Mouse (Mus musculus) heart, postnatal 10 days (tissue): ENCODE results near the gene Fibin. TPM values are rescaled to one million over a fixed set of nuclear protein-coding genes. Genes with fewer than 3 reads are reported as not detected.

Experiments
- DNase-seq, 2 experiments: peaks; one replicate each; pipeline ENCODE4 v3.0.0; 2021
- intact Hi-C: fragments of 180-260 bp; cut with DNase I; formaldehyde crosslinking; loops from one replicate; pipeline ENCODE4 v1.15.1; 2025
- total RNA-seq, 2 experiments: library from RNA; stranded (reverse); gene quantifications; 2 replicates each; pipeline ENCODE4 v1.2.3; 2021

Gene Fibin
- total RNA-seq, result 10 to 100 TPM in 1 of 2 experiments, 1 to 10 TPM in 1; 9.9 to 11.5 TPM

DNA sequence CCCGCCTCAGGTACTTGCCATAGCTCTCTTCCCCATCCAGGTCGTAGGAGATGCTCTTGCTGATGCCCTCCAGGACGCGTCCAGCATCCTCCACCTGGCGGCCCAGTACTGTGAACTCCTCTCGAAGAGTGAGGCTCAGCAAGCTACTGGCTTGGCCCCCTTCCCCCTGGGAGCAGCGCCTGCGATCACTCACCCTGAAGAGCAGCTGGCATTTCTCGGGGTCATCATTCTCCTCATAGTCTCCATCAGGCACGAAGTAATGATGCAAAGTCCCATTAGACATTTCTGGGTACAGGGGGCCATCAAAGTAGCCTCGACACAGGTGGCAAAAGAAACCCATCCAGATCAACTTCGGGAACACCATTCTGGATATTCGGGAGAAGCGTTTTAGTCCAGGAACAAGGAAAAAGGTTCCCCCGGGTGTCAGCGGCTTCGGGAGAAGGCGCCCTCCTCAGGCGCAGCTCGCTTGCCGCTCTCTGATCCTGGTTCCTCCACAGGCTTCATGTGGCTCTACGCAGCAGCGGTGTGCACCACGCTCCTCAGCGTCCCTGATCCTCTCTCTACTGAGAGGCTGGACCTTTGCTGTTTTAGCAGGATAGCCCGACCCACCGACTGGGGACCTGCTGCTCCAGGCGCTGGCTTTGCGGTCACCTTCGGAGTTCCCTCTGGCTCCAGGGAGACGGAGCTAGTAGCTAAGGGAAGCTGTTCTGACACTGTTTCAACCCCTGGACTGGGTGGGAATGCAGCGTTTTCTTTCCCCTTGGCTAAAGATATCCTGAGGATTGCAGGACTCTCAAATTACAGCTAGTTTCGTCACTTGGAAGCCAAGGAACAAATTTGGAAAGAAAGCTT is at the start of gene Fibin:
Fibin (minus strand) TSS at position 752 of the 852 bp plus-strand sequence.
- intact Hi-C loops, result no loop called here

DNA sequence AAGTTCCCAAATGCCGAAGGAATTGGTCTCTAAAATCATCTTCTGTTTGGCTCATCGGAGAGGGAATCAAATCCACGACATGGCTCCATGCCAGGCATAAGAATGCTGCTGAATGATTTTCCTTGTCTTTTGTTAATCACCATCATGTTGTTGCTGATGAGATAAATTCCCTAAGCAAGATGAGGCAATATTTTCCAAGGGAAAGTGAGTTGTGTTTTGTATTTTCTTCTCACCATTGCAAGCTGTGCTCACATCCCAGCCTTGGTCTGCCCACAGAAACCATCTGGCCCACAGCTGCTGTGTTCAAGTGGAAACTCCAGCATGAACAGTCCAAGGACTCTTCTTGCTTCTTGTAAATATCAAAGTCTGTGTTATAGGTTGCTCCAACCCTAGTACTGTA is 48.4 kb upstream of the Fibin start:
- intact Hi-C loops, result no loop called here

More for the DNA sequence above, at the start of gene Fibin:
- peak; percentile 60 to 68 for DNase-seq

DNA sequence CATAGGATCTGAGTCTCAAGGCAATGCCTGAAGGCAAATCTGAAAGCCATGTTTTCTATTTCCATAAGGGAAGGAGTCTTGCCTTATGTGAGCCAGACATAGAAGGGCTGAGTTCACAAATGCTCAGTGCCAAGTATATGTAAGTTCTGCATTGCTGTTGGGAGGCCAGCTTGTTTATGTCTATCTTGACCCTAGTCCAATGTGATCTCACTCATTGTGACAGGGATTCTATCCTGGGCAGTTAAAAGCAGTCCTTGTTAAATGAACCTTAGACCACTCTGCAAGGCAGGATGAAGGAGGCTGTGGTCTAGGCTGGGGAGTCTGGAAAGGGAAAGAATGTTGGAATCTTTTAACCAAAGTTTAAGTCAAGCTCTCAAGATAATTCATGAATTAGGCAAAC is 45.8 kb upstream of the Fibin start:
- intact Hi-C loops, result no loop called here

More for the DNA sequence above, 48.4 kb upstream of the Fibin start:
- DNase-seq, result peak; percentile 62 to 66

DNA sequence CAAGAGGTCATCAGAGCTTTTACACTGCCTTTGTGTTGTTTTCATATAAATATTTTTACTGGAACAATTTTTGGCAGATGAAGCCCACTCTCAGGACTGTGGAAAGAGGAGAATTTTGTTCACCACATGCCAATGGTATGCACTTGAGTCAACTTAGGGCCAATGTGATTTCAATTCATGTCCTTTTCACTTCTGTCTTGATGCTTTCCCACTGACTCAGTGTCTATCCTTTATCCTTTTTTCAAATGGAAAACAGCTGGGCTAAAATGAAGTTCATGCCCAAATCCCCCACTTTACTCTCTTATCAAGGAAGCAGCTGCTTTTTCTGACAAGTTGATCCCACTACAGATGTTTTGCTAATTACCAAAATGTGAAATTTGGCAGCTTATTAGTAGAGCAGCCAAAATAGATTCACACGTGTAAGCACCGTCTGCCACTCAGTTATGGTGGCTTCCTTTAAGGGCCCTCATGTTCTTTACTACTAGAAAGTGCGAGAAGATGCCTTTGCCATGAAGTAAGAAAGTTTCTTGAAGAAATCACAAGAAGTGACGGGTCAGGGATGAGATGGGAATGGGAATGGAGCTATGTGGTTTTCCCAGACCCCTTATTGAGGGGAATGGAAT is 29.8 kb upstream of the Fibin start:
- intact Hi-C loops, result no loop called here
- DNase-seq, result peak; percentile 43 to 49

More for the DNA sequence above, 45.8 kb upstream of the Fibin start:
- no peak for DNase-seq

DNA sequence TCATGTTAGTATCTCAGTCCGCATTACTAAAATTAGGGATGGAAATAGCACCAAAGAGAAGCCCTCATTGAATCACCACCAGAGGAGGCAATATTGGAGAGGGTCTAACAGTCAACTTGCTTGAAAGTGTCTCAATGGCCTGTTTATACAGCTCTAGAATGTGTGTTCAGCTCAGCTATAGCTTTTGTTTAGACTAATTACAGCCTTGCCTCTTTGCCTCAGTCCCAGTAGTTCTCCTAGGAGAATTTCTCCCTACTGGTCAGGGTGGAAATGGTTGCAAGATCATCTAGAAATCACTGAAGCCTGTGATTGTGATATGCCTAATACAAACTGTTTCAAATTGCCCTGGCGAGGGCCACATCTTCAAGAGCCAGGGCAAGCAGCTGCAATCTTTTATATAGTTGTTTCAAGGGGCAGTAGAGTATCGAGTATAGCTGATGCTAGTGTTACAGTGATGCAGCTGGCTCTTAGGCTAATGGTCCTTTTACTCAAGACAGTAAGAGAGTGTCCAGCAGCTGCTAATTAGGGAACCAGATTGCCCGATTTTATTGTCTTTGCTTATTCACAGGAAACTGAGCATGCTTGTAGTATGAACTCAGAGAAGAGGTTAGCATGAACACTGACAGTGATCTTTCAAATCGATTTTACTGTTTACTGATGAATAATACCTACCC is 27.9 kb upstream of the Fibin start:
- DNase-seq, result no peak
- intact Hi-C loops, result no loop called here

DNA sequence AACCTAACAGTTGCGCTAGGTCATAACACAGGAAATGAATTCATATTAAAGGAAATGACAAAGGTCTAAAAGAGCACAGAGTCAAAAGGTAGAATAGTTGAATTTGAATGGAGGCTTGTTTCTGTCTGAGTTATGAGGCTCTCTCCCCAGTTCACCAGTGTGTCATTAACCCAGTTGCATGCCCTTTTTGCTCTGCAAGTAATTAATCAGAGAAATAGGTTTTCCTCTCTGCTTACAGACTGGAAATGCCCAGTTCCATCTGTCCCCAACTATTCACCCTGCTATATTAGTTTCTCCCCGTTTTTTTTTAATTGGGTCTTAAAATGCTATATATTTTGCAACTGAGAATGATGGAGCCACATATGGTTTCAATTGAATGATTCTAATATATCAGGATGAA is 16.8 kb upstream of the Fibin start:
- intact Hi-C loops, result no loop called here
- DNase-seq, result no peak

DNA sequence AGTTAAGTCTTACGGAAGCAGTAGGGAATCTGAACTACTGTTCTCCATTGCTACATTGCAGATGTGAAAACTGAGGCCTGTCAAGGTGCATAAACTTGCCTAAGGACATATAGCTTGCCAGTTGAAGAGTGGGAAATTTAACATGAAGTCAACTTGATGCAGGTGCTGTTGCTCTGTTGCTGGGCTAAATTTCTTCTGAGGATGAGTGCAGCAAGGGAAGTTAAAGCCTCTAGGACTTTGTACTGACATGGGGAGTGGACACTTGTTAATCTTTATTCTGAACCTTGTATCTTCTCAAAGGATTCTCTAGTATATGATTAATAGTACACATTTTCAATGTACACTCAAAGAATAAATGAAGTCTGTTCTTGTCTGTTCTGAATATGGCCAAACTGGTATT is 13.7 kb upstream of the Fibin start:
- intact Hi-C loops, result no loop called here
- no peak for DNase-seq

DNA sequence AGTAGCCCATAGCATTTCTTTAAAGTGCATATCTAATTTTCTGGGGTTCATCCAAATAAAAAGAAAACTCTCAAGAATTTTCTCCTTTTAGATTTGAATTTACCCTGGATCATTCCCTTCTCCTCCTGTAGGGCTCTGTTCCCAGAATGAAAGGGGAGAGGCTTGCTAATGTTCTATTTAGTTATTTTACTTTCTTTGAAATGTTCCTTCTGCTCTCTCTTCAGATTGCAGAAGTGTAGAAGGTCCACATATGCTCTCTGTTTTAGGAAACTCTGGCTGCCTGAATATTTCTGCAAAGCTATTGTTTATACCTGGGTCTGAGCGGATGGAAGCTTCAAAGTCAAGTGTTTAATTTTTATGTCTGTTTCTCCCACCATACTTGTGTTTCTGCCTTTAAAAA is 12.5 kb upstream of the Fibin start:
- intact Hi-C loops, result no loop called here
- DNase-seq, result no peak

DNA sequence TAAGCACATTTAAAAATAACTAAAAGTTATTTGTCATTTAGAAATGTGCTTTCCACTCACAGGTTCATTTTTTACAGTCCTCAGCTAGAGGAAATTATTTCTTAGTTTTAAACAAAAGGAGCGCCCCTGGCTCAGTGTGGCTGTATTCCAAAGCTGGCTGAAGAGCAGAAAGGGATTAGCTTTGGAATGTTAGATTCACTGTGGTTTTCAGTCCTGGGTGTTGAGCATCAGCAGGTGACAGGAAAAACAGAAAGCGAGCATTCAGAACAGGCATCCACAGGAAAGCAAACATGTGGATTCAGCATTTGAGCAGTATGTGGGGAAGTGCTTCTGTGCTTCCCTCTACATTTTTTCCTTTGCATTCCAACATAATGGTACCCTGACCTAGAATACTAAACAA is 10.2 kb upstream of the Fibin start:
- intact Hi-C loops, result no loop called here

DNA sequence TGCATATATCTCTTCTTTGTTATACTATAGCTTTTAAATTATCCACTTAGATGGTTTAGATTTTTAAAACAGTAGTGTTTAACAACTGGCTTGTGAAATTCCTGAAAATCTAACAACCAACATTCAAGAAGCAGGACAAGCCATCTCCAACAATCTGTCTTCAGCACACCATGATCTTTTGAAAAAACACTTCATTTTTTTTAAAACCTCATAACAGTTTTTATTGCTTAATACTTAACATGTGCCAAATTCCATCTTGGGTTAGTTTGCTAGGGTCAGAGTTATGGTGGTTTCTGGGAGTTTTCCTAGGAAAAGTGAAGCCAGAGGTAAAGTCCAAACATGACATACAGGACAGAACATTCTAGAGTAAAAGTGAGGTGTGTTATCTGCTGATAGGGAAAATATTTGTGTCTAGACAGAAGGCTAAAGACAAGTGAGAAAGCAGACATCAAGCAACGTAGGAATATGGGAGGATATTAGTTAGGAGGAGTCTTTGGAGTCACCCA is 4.5 kb upstream of the Fibin start:
- DNase-seq, result no peak
- intact Hi-C loops, result no loop called here

More for the DNA sequence above, 10.2 kb upstream of the Fibin start:
- DNase-seq, result no peak

DNA sequence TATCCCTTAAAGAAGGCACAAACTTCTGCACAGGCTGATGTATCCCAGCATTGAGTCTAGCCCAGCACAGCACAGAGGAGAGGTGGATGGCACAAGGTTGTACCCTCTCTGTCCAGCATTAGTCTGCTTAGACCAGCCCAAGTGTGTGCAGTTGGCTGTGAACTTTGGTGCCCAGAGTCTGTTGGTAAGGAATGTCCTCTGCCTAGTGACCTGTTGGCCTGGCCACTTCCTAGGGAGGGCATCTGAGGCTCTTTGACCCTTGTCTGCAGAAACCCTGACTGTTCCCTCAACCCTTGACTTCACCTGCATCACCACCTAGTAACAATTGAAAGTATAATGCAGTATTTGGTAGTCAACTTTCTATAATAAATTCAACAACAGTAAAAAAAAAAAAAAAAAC is 2.4 kb upstream of the Fibin start:
- intact Hi-C loops, result no loop called here
- DNase-seq, result no peak

DNA sequence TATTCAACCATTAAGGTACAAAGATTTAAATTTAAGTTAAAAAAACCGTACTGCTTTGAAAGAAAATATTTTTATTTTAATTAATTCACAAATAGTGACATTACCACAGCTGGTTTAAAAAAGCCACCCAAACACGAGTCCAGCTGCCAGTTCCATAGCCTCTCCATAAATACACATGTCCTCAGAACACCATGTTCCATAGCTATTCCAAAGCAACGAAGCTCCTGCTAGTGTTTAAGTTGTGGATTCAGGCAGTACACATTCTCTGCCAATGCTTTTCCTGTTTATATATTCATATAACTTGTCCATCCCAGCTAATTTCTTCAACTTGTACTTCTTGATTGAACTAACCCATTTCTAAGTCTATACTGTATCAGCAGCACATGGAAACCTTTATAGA is 872 bp upstream of the Fibin start:
- intact Hi-C loops, result no loop called here

DNA sequence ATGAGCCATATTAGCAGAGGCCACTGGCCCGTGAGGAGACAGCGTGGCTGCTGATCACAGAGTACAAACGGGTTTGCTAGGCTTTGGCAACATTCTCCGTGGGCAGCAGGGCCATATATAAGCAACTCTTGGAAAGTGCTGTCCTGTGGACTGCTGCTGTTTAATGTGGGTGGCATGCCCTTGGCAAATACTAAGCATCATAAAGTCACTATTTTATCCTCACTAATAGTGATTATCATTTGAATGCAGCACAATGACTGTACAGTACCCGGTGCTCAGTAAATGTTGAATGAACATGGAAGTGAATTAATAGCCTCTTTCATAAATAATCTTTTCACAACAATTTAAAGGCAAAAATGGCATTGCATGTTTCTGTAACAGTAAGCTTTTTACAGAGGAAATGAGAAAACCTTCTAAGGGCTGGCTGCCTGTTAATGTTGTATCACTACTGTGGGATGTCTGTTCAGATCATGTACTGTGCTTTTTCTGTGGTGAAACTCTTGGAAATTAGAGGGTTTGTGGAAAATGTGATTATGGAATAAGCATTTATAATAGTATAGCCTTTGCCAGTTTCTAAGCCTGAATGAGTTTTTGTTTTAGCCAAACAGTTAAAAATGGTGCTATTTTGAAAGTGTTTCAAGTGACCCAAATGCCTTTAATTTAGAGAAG is 9.5 kb downstream of the Fibin start:
- no peak for DNase-seq
- intact Hi-C loops, result no loop called here

More for the DNA sequence above, 872 bp upstream of the Fibin start:
- DNase-seq, result no peak

DNA sequence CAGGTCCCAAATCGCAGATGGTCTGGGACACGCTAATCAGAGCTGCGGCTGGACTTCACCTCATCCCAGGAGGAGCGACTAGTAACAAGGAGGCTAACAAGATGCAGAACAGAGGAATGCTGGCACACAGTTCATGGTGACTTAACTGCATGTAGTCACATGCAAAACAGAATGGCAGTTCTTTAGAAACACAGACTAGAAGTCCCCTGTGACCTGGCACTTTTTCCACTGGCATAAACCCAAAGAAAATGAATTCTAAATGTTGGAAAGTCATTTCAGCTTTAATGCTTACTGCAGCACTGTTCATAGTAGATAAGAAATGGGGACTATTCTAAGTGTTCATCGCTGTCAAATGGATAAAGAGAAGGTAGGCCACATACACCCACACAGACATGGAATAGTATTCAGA is 11.1 kb downstream of the Fibin start:
- intact Hi-C loops, result no loop called here
- peak in 1 of 2 experiments; percentile 23 for DNase-seq

DNA sequence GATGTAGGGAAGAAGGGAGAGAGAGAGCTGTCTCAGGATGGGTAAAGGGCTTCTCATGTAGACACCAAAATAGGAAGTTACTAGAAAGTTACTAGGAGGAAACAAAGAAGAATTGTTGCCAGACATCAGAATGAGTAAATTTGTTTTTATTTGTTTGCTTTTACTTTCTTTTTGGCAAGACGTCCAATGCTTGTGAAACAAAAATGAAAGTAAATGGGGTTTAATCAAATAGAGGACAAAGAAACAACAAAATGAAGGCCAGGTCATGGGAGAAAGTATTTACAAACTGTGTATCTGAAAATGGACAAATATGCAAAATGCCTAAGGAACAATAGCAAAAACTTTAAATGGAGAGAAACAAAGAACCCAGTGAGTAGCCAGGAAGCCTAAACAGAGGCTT is 11.6 kb downstream of the Fibin start:
- intact Hi-C loops, result no loop called here
- no peak for DNase-seq

DNA sequence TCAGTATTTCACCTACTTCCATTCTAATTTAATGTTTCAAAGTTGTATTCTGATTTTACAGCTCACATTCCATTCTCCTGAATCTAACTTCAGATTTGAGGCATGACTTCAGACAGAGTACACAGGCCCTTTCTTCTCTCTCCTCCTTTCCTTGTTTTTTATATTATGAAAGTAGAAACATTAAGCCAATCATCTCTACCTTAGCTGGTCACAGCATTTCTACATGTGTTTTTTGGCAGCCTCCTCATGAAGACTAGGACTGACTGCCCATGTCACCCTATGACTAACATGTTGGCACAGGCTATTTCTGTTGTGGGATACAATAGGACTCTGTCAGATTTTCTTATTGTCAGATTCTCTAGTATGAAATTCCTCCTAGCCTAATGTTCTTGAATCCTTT is 34.0 kb downstream of the Fibin start:
- no peak for DNase-seq
- intact Hi-C loops, result no loop called here

DNA sequence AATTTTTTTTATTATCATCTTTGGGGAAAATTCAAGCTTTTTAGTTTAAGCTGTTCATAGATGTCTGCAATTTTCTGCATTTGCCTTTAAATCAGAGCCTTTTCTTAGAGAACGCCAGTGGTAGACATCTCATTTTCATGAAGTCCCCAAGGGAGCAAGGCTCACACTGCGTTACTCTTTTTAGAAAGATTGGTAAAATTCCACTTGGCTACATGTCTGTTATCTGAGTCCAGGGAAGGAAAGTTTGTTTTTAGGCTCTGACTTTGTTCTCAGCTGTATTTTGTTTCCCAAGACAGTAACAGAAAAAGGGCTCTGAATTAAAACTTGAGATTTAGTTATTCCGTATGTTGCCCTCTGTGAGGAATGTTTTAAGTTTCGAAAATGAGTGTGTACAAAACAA is 43.0 kb downstream of the Fibin start:
- intact Hi-C loops, result no loop called here
- DNase-seq, result peak; percentile 21 to 29

DNA sequence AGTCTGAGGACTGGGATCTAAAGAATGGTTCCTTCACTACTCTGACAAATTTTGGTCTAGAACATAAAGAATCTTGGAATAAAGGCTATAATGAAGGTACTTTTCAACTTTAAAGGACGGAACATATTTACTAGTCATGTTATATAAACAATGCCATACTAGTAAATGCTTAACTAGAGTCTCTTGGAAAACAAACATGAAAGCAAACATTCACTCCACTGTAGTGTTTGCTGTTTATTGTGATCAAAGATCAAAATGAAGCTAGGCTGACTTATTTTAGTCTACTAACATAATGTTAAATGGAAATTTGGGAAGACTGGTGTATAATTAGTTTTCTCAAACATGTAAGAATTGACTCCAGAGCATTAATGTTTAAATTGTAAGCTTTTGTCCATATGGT is 43.7 kb downstream of the Fibin start:
- intact Hi-C loops, result no loop called here
- no peak for DNase-seq

DNA sequence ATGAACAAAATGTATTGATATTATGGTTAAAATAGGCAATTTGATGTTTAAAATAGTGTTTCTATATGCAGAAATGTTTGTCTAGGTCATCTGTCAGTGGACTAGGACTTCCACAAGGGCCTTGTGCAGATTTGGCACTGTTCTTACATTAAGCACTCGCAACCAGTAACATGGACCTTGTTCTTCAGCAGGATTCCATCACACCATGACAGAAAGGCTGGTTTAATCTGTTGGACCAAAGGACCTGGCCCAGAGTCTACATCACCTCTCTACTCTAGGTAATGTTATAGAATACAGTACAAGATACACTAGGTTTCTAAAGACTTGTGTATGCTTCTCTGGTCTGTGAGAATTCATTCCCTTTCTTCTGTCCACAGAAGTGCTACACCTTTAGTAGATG is 44.3 kb downstream of the Fibin start:
- intact Hi-C loops, result no loop called here

DNA sequence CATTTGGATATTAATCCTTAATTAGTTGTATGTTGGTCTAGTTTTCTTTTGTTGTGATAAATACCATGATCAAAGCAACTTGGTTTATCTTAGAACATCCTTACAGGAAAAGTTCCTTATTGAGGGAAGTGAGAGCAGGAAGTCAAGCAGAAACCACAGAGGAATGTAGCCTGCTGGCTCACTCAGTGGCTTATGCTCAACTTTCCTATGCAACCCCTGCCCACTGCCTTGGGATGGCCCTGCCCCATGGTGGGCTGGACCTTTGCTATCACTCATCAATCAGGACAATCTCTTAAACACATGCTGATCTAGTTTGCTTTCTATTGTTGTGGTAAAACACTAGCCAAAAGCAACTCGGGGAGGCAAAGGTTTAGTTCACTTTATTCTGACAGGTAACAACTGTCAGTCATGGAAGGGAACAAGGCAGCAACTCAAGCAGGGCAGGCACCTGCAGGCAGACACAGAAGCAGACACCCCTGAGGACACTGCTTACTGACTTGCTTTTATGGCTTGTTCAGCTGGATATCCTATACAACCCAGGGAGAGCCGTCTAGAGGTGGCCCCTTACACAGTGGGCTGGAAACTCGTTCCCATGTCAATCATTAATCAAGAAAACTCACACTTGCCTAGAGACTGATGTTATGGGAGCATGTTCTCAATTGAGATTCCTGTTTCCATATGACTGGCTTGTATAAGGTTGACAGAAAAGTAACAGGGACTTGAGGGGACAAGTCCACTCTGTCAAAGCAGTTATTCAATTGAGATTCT is 46.7 kb downstream of the Fibin start:
- intact Hi-C loops, result no loop called here
- no peak for DNase-seq

More for the DNA sequence above, 44.3 kb downstream of the Fibin start:
- no peak for DNase-seq
